Mouse (Mus musculus): ENCODE measurements around the gene Cwh43. TPM values are rescaled to one million over a fixed set of nuclear protein-coding genes. Genes with fewer than 3 reads are reported as not detected.

Cwh43 gene
- 8.3 and 9.5 TPM in 2 replicates for polyA plus RNA-seq (2012; rRNA removed)

GRCm38 (mm10) chr5:73405981-73406722, at the start of gene Cwh43:
TSS of gene Cwh43 (plus strand) at chr5:73406075.

GRCm38 (mm10) chr5:73480700-73481099, 74.8 kb downstream of the Cwh43 start, which contains the start of gene Dcun1d4:
TSS of gene Dcun1d4 (plus strand) at chr5:73481000.

Other genes starting within 250 kb of the Cwh43 start
- gene Fryl, start 149.5 kb upstream of the Cwh43 start, polyA plus RNA-seq (2012; rRNA removed) = 158 and 166 TPM in 2 replicates
- 40.6 and 47.0 TPM in 2 replicates for gene Ociad1, start 113.3 kb upstream of the Cwh43 start, polyA plus RNA-seq (2012; rRNA removed)
- gene Ociad2, start 65.0 kb upstream of the Cwh43 start, polyA plus RNA-seq (2012; rRNA removed) = 12.2 and 13.3 TPM in 2 replicates
- gene Dcun1d4, start 74.9 kb downstream of the Cwh43 start, polyA plus RNA-seq (2012; rRNA removed) = 2.3 and 2.7 TPM in 2 replicates
- gene Lrrc66, start 226.5 kb downstream of the Cwh43 start, polyA plus RNA-seq (2012; rRNA removed) = 14.6 and 16.3 TPM in 2 replicates
- 2.8 and 3.0 TPM in 2 replicates for gene Sgcb, start 241.7 kb downstream of the Cwh43 start, polyA plus RNA-seq (2012; rRNA removed)
- not detected in 2 replicates for gene Spata18, start 245.3 kb downstream of the Cwh43 start, polyA plus RNA-seq (2012; rRNA removed)